Mouse (Mus musculus) cortical plate, adult 2 months (tissue): Measurements from ENCODE around the gene Kcnj2.

Experiments
- CTCF ChIP-seq: fragments of 200-500 bp; IDR thresholded peaks from 2 replicates; pipeline ENCODE4 v1.5.1; 2011; ENCODE audit warnings: mild to moderate bottlenecking, control low read depth, low read length; ENCODE audit not compliant: insufficient read depth; ENCODE audit errors: extremely low read depth
- POLR2A ChIP-seq: fragments of 200-500 bp; IDR thresholded peaks from 2 replicates; pipeline ENCODE4 v1.6.1; 2011; ENCODE audit warnings: mild to moderate bottlenecking, low read length, control low read depth; ENCODE audit not compliant: insufficient read depth; ENCODE audit errors: extremely low read depth

DNA sequence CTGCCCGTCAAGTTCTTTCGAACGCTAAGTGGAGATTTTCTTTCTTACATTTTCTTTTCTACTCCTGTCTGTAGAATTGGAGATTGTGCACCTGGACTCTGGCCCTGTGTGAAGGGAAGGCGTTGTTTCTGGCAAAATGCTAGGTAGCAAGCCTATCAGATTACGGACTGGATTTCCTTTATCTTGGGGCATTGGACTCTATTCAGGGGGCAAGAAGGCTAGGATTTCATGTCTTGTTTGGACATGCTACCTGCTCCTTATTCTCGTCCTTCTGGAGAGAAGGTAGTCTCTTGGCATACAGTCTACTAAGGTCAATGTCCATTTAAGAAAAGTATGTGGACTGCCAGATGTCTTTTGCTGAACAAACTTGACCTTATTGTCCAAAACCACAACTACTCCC lies 21.0 kb downstream of the Kcnj2 start:
- no peak for TF ChIP-seq CTCF
- TF ChIP-seq POLR2A: no peak
